Mouse (Mus musculus): ENCODE results near the gene Tbp.

The Tbp gene

GRCm38 (mm10) chr17:15499656-15500394 lies at the start of gene Tbp, which contains the start of gene Psmb1:
Tbp (plus strand) TSS chr17:15499888.
Psmb1 (minus strand) TSS chr17:15499751.
- peak; percentile 98 for DNase-seq

GRCm38 (mm10) chr17:15455203-15455602 lies 44.5 kb upstream of the Tbp start:
- DNase-seq, result no peak

GRCm38 (mm10) chr17:15456595-15456994 lies 43.1 kb upstream of the Tbp start:
- DNase-seq, result no peak

GRCm38 (mm10) chr17:15459761-15460160 lies 39.9 kb upstream of the Tbp start:
- DNase-seq, result no peak

DNA sequence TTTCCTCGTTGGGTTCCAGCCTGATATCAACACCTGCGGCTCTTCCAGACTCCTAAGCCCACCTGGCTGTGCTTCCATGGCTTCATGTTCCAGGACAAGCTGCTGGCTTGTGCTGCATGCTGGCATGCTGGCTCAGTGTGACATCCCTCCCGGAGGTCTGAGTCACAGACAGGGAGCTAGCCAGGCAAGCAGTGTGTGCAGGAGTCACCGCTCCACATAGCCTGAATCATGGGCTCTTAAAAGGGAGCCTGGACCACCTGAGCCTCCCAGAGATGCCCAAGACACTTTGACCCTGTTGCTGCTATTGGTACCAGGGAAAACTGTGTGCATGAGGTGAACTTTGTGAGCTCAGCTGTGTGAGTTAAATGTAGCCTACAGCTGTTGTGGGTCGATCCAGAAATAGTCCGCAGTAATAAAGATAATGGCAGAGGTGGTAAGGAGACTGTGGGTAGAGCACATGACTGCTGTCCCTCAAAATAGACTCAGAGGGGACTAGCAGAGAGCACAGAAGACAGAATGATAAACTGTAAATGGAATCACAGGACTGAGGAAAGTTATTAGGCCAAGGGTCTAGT lies 37.7 kb upstream of the Tbp start:
- no peak for DNase-seq

- DNase-seq, result peak; percentile 35
Measured at GRCm38 (mm10) chr17:15467669-15468068, 32.0 kb upstream of the Tbp start.

GRCm38 (mm10) chr17:15472671-15473070 lies 27.0 kb upstream of the Tbp start:
- no peak for DNase-seq

DNA sequence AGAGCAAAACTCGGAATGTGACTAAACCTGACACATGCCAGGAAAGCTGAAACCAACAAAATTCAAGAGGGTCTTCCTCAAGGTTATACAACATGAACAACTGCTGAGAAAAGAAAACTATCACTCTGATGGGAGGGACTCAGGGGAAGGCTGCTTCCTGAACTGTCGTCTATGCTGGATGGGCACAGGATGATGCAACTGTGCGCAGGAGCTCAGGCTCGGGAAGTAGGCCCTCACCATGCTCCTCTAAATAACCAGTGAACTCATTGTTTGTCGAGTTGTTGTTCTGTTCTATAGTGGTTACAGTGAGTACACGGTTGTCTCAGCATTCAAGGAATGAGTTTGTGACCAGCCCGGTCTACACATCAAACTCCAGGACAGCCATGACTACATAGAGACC lies 9.1 kb upstream of the Tbp start:
- no peak for DNase-seq

- peak; percentile 95 for DNase-seq
Measured at GRCm38 (mm10) chr17:15497882-15498752, 1.6 kb upstream of the Tbp start.

DNA sequence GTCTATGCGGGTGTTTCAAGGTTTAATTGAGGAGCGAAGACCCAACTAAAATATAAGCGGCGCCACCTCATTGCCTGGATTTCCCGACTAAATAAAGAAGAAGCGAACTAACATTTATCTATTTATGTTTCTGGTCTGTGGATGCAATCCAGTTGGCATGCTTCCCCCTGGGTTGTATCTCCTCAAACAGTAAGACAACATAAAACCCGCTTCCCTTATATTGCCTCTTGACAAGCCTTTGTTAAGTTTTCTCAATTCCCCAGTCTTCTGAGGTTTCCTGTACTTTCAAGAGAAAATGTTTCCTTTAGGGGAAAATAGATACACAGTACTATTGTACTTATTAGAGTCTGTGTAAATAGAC lies 955 bp upstream of the Tbp start:
- DNase-seq, result peak; percentile 23

DNA sequence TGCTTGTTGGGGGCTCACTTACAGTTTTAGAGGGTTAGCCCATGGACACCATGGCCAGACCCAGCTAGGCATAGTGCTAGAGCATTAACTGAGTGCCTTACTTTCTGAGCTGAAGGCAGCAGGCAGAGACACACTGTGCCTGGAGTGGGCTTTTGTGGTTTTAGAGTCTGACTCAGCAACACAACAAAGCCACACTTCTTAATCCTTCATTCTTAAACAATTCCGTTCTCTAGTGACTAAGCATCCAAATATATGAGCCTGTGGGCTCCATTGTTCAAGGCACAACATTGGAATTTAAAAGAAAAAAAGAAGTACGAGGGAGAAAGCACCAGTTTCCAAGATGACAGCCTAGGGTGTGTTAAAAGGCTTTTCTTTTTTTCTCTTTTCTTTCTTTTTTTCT lies 11.0 kb downstream of the Tbp start:
- DNase-seq, result no peak

DNA sequence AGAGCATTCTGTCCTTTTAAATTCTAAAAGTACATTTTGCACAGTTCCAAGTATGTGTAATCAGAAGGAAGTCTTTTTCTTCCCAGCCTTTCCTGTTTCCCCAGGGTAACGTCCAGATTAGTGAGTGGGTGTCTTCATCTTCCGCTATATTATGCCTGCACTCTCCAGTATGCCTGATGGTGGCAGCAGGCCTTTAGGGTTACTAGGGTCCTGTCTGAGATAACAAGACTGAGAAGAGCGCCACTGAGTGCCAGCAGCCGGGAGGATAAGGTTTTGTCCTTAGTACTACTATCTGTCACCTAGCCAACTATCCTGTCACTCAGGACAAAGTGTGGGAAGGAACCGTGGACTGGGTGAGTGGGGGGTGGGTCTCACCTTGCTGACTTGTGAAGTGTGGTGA lies 18.1 kb downstream of the Tbp start:
- DNase-seq, result no peak

DNA sequence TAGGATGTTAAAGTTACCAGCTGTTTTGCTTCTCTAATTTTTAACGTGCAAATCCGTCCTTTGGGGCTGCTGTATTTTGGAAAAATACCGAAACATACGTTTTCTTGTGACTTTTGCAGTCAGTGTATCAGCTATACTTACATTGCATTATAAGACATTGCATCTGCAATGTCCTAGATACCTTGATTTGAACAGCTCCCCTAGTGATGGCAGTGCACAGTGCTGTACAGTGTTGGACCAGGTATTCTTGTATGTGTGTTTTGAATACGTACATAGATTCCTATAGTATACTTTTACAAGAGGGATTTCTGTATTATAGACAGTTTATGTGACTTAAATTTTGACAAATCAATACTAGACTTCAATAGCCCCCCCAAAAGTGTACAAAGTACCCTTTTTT lies 18.5 kb downstream of the Tbp start:
- no peak for DNase-seq

GRCm38 (mm10) chr17:15518766-15519165 lies 19.1 kb downstream of the Tbp start:
- DNase-seq, result no peak

GRCm38 (mm10) chr17:15526304-15526703 lies 26.6 kb downstream of the Tbp start:
- no peak for DNase-seq

- DNase-seq, result peak; percentile 93
Measured at GRCm38 (mm10) chr17:15526986-15527810, 27.5 kb downstream of the Tbp start, which contains the start of gene Pdcd2. Pdcd2 (minus strand) TSS chr17:15527301.

- no peak for DNase-seq
Measured at GRCm38 (mm10) chr17:15527811-15528136, 28.1 kb downstream of the Tbp start.

GRCm38 (mm10) chr17:15528887-15529286 lies 29.2 kb downstream of the Tbp start:
- DNase-seq, result no peak

DNA sequence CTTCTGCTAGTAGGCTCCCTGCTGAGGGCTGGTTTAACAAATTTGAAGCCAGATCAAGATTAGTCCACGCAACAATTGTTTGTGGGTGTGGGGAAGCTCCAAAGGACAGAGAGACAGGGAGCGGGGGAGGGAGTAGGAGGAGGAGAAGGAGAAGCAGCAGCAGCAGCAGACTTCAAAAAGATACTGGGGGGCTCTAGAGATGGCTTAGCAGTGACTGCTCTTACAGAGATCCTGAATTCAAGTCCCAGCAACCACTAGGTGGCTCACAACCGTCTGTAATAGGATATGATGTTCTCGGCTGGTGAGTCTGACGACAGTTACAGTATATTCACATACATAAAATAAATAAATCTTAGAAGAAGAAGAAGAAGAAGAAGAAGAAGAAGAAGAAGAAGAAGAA lies 30.5 kb downstream of the Tbp start:
- peak; percentile 37 for DNase-seq

- peak; percentile 26 for DNase-seq
Measured at GRCm38 (mm10) chr17:15535162-15535800, 35.6 kb downstream of the Tbp start.

- DNase-seq, result no peak
Measured at GRCm38 (mm10) chr17:15535943-15536342, 36.3 kb downstream of the Tbp start.

GRCm38 (mm10) chr17:15536457-15536904 lies 36.8 kb downstream of the Tbp start:
- no peak for DNase-seq

Data from layer of hippocampus, adult 9-11 months (tissue).